Mouse (Mus musculus): ENCODE measurements at regions not wholly inside any gene's neighbourhood (a gene's known extent, or its start where the extent isn't known, plus 50 kb on each side); places are given as distances from the start of the nearest gene placed in this dataset.
"Not testable (repeated sequence)": the region's sequence is repeated elsewhere in the genome, so short reads cannot be mapped to it uniquely, and the experiment has no call there.

DNA sequence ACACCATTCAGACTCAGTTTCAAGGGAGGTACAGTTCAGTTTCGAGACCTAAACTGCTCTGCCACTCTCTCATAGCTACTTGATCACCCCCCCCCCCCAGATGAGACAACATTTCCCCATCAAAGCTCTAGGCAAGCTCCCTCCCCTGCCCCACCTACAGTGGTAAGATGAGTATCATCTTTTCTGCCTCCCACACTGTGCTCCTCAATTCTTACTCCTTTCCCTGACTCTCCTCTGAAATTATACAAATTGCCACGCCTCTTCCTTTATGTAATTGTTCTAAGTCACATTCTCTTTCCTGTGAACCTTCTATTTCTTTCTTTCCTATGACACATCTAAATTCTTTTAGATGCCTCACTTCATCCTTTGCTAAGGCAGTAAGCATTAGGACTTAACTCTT lies 321.6 kb downstream of the Htr1b start:
- H3K9ac ChIP-seq (replicated peaks) = no peak overlapping the region
- no peak overlapping the region for H3K4me2 ChIP-seq (replicated peaks)
- H3K27me3 ChIP-seq = no peaks in the 10 kb centered on the region
- WGBS = 84% methylated on average over 2 of the region's 2 CpGs
- no peaks in the 10 kb centered on the region for H3K4me1 ChIP-seq (replicated peaks)
- no peak for ATAC-seq
- no peak overlapping the region for H3K27ac ChIP-seq
- no peaks in the 10 kb centered on the region for H3K9me3 ChIP-seq
- H3K4me3 ChIP-seq (replicated peaks) = no peak overlapping the region
- H3K36me3 ChIP-seq = no peaks in the 10 kb centered on the region

DNA sequence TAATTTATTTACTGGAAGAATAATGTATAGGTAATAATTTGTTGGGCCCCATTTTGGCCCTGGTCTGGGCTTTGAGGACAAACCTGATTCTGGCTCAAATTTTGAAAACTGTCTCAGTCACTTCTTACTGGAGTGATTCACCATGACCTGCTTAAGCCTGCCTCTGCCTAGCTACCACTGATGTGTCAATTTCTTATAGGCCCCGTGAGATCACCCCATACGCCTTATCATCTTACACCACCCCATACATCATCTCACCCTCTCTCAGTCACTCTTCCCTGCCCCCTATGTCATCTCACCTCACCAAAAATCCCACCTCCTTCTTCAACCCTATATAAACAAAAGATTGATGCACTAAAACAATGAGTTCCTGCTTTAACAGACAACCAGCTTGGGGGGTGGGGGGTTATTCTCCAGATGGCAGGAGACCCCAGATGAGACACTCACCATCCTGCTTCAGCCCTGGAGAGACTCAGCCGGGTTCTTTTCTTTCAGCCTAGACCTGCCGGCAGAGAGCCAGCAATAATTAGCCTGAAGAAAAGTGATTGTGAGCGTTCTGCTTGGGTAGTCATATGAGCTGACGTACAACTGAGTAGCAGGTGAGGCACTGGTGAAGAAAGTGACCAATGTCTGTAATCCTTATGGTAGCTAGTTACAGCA lies 325.0 kb downstream of the Htr1b start:
- Histone ChIP-seq H3K4me3 (replicated peaks) (no peak overlapping the region), H3K9ac (replicated peaks) (no peak overlapping the region), H3K27ac (no peak overlapping the region), H3K4me1 (replicated peaks) (no peaks in the 10 kb centered on the region), H3K9me3 (no peaks in the 10 kb centered on the region), H3K36me3 (no peaks in the 10 kb centered on the region), H3K4me2 (replicated peaks) (no peak overlapping the region), H3K27me3 (no peaks in the 10 kb centered on the region)
- ATAC-seq = no peak
- WGBS = 61% methylated on average over 6 of the region's 6 CpGs

DNA sequence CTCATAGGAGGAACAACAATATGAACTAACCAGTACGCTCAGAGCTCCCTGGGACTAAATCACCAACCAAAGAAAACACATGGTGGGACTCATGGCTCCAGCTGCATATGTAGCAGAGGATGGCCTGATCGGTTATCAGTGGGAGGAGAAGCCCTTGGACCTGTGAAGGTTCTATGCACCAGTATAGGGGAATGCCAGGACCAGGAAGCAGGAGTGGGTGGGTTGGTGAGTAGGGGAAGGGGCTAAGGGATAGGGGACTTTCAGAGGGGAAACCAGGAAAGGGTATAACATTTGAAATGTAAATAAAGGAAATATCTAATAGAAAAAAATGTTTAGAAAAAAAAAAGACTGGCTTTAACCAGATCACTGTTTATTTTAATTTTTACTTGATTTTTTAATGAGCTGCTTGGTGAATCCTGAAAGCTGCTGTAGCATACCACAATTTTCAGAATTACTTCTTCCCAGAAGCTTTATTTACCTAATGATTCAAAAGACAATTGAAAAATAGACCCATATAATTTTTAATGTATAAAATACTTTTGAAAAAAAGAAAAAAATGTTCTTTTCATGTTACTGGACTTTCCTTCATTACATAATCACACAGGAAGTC lies 328.1 kb downstream of the Htr1b start:
- H3K27me3 ChIP-seq = no peaks in the 10 kb centered on the region
- ATAC-seq = no peak
- H3K4me3 ChIP-seq (replicated peaks) = no peak overlapping the region
- H3K4me2 ChIP-seq (replicated peaks) = no peak overlapping the region
- no peaks in the 10 kb centered on the region for H3K36me3 ChIP-seq
- H3K9ac ChIP-seq (replicated peaks) = no peak overlapping the region
- 88% methylated on average over 2 of the region's 2 CpGs for WGBS
- no peaks in the 10 kb centered on the region for H3K9me3 ChIP-seq
- H3K4me1 ChIP-seq (replicated peaks) = no peaks in the 10 kb centered on the region
- H3K27ac ChIP-seq = no peak overlapping the region

DNA sequence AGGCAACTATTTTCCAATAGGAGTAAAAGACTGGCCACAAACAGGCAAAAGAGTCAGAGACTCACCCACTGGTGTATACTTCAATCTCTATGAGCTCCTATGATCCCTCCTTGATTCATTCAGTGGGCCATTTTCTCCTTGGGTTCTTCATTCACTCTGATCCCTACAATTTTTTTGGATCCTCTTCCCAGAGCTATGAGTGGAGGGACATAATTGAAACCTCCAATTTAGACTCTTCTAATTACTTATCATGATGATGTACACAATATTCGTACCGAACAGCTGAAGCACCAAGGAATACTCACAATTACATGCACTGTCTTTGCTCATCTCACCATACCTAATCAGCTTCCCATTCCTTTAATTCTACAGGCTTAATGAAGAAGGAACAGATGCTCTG lies 357.9 kb downstream of the Htr1b start:
- H3K9me3 ChIP-seq = no peaks in the 10 kb centered on the region
- no peak overlapping the region for H3K27ac ChIP-seq
- WGBS = 89% methylated on average over 2 of the region's 2 CpGs
- no peaks in the 10 kb centered on the region for H3K4me1 ChIP-seq (replicated peaks)
- no peaks in the 10 kb centered on the region for H3K27me3 ChIP-seq
- no peak for ATAC-seq
- H3K4me2 ChIP-seq (replicated peaks) = no peak overlapping the region
- H3K4me3 ChIP-seq (replicated peaks) = no peak overlapping the region
- H3K9ac ChIP-seq (replicated peaks) = no peak overlapping the region
- no peaks in the 10 kb centered on the region for H3K36me3 ChIP-seq

DNA sequence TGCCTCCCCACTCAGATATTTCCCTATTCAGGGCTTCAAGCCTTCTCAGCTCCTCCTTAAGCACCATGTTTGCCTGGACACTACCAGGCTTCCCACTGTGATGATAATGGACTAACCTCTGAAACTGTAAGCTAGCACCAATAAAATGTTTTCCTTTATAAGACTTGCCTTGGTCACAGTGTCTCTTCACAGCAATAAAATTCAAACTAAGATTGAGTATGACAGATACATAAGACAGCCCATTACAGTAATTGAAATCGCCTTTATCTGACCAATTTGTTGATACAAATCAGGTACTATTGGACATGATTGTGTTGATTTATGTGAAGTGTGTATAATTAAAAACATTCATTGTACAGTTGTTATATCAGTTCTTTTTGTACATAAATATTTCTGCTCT lies 358.3 kb downstream of the Htr1b start:
- Histone ChIP-seq H3K4me1 (replicated peaks) (no peaks in the 10 kb centered on the region), H3K27me3 (no peaks in the 10 kb centered on the region), H3K9ac (replicated peaks) (no peak overlapping the region), H3K27ac (no peak overlapping the region), H3K9me3 (no peaks in the 10 kb centered on the region), H3K4me2 (replicated peaks) (no peak overlapping the region), H3K36me3 (no peaks in the 10 kb centered on the region), H3K4me3 (replicated peaks) (no peak overlapping the region)
- no peak for ATAC-seq
- 82% methylated on average over 1 of the region's 1 CpGs for WGBS

DNA sequence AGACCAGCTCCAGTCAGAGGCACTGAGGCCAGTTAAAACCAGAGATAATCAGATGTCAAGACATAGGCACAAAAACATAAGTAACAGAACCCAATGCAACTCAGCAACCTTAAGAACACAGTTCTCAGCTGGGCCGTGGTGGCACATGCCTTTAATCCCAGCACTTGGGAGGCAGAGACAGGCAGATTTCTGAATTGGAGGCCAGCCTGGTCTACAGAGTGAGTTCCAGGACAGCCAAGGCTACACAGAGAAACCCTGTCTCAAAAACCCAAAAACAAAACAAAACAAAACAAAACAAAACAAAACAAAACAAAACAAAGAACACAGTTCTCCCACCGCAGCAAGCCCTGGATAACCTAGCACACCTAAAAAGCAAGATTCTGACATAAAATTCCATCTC lies 408.7 kb downstream of the Htr1b start:
- not testable (repeated sequence) for H3K36me3 ChIP-seq; H3K4me3 ChIP-seq (replicated peaks); H3K4me2 ChIP-seq (replicated peaks); ATAC-seq; H3K27ac ChIP-seq; H3K9me3 ChIP-seq; H3K9ac ChIP-seq (replicated peaks); H3K4me1 ChIP-seq (replicated peaks); H3K27me3 ChIP-seq
- WGBS = 96% methylated on average over 2 of the region's 2 CpGs

DNA sequence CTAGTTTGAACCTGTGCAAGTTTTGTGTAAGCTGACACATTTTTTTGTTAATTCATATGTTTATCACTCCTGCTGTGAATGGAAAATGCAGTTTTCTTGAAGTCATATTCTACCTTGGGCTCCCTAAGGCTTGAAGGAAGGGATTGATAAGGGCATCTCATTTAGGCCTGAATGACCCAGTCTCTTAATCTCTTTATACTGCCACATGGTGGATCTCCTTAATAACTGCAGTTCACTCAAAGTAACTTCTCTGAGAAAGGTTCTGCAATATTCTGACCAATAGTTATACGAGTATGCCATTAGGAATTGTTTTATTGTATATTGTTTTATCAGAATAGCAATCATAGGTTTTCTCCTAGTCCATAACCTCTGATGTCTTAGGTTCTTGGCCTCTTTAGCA lies 415.7 kb downstream of the Htr1b start:
- WGBS = 80% methylated on average over 1 of the region's 1 CpGs
- H3K27ac ChIP-seq = no peak overlapping the region
- ATAC-seq = no peak
- H3K4me3 ChIP-seq (replicated peaks) = no peak overlapping the region
- peaks cover 6% of the 10 kb centered on the region for H3K4me1 ChIP-seq (replicated peaks)
- H3K4me2 ChIP-seq (replicated peaks) = no peak overlapping the region
- H3K36me3 ChIP-seq = no peaks in the 10 kb centered on the region
- no peak overlapping the region for H3K9ac ChIP-seq (replicated peaks)
- H3K27me3 ChIP-seq = no peaks in the 10 kb centered on the region
- H3K9me3 ChIP-seq = 0 out of 2 replicates have a peak, but pooled peaks cover 2% of the 10 kb centered on the region

DNA sequence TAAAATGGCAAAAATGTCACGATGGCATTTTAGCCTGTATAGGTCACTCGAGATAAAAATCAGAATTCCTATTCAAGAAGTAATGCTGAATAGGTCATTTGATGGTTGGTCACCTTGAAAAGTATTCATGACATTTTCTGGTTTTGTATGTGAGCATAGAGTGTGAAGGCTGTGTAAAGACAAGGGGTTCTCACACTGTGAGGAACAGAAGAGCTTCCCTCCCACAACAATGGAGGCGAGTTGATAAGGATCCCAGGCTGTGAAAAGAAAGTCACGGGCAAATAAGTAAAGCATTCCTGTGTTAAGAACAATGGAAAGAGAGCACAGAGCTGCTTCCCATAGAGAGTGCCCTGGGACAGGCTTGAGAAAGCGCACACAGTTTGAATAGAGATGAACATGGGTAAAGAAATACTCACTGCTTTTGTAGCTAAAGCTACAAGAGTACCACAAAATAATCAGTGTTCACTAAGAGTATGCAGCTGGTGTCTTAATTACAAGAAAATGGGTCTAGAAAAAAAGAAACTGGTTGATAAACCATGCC lies 418.0 kb downstream of the Htr1b start:
- WGBS = 4% methylated on average over 5 of the region's 5 CpGs
- no peak overlapping the region for H3K4me2 ChIP-seq (replicated peaks)
- ATAC-seq = peak; percentile 43; the same call in 1 of the 2 replicates
- peaks cover 6% of the 10 kb centered on the region for H3K4me1 ChIP-seq (replicated peaks)
- H3K4me3 ChIP-seq (replicated peaks) = no peak overlapping the region
- H3K36me3 ChIP-seq = no peaks in the 10 kb centered on the region
- no peaks in the 10 kb centered on the region for H3K27me3 ChIP-seq
- H3K9ac ChIP-seq (replicated peaks) = no peak overlapping the region
- no peak overlapping the region for H3K27ac ChIP-seq
- no peaks in the 10 kb centered on the region for H3K9me3 ChIP-seq

DNA sequence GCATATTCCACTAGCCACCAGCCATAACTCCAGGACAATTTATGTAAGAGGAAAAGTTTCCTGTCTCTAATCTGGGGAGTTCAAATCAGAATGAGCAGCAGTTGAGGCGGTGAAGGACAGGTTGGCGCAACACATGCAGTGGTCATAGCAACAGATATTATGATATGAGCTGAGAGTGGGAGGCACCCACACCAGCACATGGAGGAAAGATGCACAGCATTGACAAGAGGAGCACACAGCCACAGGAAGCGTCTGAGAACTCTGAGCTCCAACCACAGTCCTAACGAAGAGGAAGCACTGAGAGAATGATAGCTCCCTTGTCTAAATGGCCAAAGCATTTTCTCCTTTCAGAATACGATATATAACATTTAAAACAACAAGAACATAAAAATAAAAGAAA lies 418.9 kb downstream of the Htr1b start:
- Histone ChIP-seq H3K36me3 (no peaks in the 10 kb centered on the region), H3K4me1 (replicated peaks) (peaks cover 6% of the 10 kb centered on the region), H3K9me3 (no peaks in the 10 kb centered on the region), H3K27me3 (no peaks in the 10 kb centered on the region), H3K9ac (replicated peaks) (no peak overlapping the region), H3K4me3 (replicated peaks) (no peak overlapping the region), H3K4me2 (replicated peaks) (no peak overlapping the region), H3K27ac (no peak overlapping the region)
- WGBS = 61% methylated on average over 5 of the region's 5 CpGs
- no peak for ATAC-seq

DNA sequence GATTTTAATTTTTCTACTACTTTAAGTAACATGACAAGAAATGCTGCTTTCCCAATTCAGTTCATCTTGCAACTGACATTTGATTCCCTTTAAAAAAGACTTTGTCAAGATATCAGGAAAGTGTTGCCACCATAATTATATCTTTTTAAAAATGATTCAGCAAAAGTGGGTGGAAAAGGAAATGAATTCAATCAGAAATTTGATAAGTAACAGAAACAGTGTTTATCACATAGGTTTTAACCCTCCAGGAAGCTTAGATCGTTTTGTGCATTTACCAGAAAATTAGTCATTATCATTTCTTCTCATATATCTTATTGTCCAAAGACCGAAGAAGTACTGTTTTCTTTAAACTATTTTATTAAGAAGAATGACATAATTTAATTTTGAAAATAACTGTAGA lies 441.0 kb downstream of the Htr1b start:
- Histone ChIP-seq H3K27me3 (no peaks in the 10 kb centered on the region), H3K9me3 (no peaks in the 10 kb centered on the region), H3K27ac (no peak overlapping the region), H3K4me3 (replicated peaks) (no peak overlapping the region), H3K4me1 (replicated peaks) (no peaks in the 10 kb centered on the region), H3K4me2 (replicated peaks) (no peak overlapping the region), H3K36me3 (no peaks in the 10 kb centered on the region), H3K9ac (replicated peaks) (no peak overlapping the region)
- WGBS = 92% methylated on average over 2 of the region's 2 CpGs
- no peak for ATAC-seq

Measured in midbrain, embryonic 13.5 days (tissue).